Mouse (Mus musculus) liver, embryonic 14.5 days (tissue): ENCODE measurements around the gene Dsp.

ENCODE experiments used
- CTCF ChIP-seq: IDR thresholded peaks from 2 replicates; pipeline ENCODE4 v1.5.1; 2016; ENCODE audit warnings: antibody characterized with exemption, low read depth, control low read depth
- EP300 ChIP-seq: IDR thresholded peaks from 2 replicates; pipeline ENCODE4 v1.6.1; 2016; ENCODE audit warnings: antibody characterized with exemption, low read depth

DNA sequence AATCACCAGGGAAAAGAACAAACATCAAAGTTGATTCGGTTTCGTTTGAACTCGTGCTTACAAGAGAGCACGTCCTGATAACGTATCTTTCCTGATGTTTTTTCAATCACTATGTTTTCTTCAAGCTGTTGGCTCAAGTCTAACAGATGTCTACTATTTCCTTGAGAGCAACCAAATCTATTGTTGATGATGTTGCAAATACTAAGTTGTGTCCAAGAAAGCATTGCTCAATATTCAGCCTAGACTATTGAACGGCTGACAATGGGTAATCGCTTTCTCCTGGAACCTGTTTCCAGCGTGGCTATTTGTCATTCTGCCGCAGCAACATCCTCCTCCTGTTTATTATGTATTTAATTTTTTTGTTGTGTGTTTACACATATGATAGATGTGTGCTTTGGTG lies 28.8 kb upstream of the Dsp start:
- TF ChIP-seq CTCF (no peak), EP300 (no peak)
